Comparison of ENCODE assay signal across 8 mouse cellular contexts in genomic region chrX:71215113-71215708, GRCm38 (mm10). TPM values are rescaled to one million over a fixed set of nuclear protein-coding genes. Genes with fewer than 3 reads are reported as not detected.
DNase-seq lines count a peak whose midpoint lies in the region; ATAC-seq and TF ChIP-seq lines count a peak whose summit lies in the region.

No protein-coding gene starts in this region.

- peak overlapping the region; percentile 68 for H3K9ac ChIP-seq in heart, embryonic 14.5 days (ENCODE audit: low read length)
- peak overlapping the region; percentile 70 for H3K9ac ChIP-seq in liver, adult 2 months (ENCODE audit: low read depth, low read length)

- H3K27ac ChIP-seq in bone marrow macrophage, adult 2 months (ENCODE audit: insufficient read depth, low read depth, low read length): peak overlapping the region; percentile 39
- H3K27ac ChIP-seq in heart, embryonic 14.5 days (replicated peaks in 1 of 2; ENCODE audit: control insufficient read depth in 1 of 2, insufficient read depth in 1 of 2, low read depth in 2 of 2, low read length in 2 of 2): no peak overlapping the region
- H3K27ac ChIP-seq in liver, adult 2 months (replicated peaks; ENCODE audit: insufficient read depth, low read depth, low read length): peak overlapping the region; percentile 71

- H3K4me3 ChIP-seq in bone marrow macrophage, adult 2 months (ENCODE audit: insufficient read depth, low read length): peak overlapping the region; percentile 70
- peak overlapping the region; percentile 51 to 76 for H3K4me3 ChIP-seq in heart, embryonic 14.5 days (ENCODE audit: control insufficient read depth in 1 of 2, insufficient read depth in 1 of 2, low read depth in 1 of 2, low read length in 2 of 2)
- peak overlapping the region; percentile 74 for H3K4me3 ChIP-seq in liver, adult 2 months (ENCODE audit: insufficient read depth, low read depth, low read length)

- TF ChIP-seq POLR2A in bone marrow macrophage, adult 2 months (IDR thresholded peaks at IDR 0.05; ENCODE audit: borderline replicate concordance, low read depth, low read length): no peak
- TF ChIP-seq POLR2A in liver, adult 2 months (IDR thresholded peaks at IDR 0.05; ENCODE audit: extremely low read depth, insufficient read depth, low read length): no peak

- WGBS in heart, embryonic 14.5 days: 15% methylated on average over 27 of the region's 27 CpGs
- 0% methylated on average over 27 of the region's 27 CpGs for WGBS in liver, adult 2 months

- DNase-seq in gastrocnemius, postnatal 10 days: peak; percentile 19
- no peak for DNase-seq in gastrocnemius, postnatal 14 days
- DNase-seq in B cell, adult 2 months: peak; percentile 38 to 40
- peak; percentile 58 for DNase-seq in liver, adult 2 months (ENCODE audit: extremely low read depth, low read depth, low spot score)
- no peak for DNase-seq in MN1 (ENCODE audit: low spot score)

- intact Hi-C loops in gastrocnemius, postnatal 14 days (cut with DNase I; ENCODE audit: low total_unique reads): loop anchor here (5.0 kb wide), 1 partner anchor 1787 kb away; no protein-coding TSS in a partner anchor

- peak overlapping the region; percentile 75 for H3K4me2 ChIP-seq in heart, embryonic 14.5 days (ENCODE audit: low read length)

- ATAC-seq in heart, embryonic 14.5 days (ENCODE audit: insufficient number of reproducible peaks, insufficient read depth, low FRiP score, low read depth): peak; percentile 74
- peak; percentile 33 for ATAC-seq in monocyte, adult 5-6 weeks (replicated peaks; ENCODE audit: insufficient number of reproducible peaks, low FRiP score, low TSS enrichment, poor library complexity, severe bottlenecking)

- H3K27me3 ChIP-seq in heart, embryonic 14.5 days (ENCODE audit: control insufficient read depth, insufficient read depth, low read length): no peaks in the 10 kb centered on the region
- no peaks in the 10 kb centered on the region for H3K27me3 ChIP-seq in liver, adult 2 months (ENCODE audit: control insufficient read depth, insufficient read depth, low read length)

- no peaks in the 10 kb centered on the region for H3K36me3 ChIP-seq in heart, embryonic 14.5 days (ENCODE audit: control insufficient read depth, insufficient read depth, low read length)
- no peaks in the 10 kb centered on the region for H3K36me3 ChIP-seq in liver, adult 2 months (ENCODE audit: control insufficient read depth, insufficient read depth, low read length)

- no peaks in the 10 kb centered on the region for H3K9me3 ChIP-seq in heart, embryonic 14.5 days (ENCODE audit: control insufficient read depth, low read length)

- no peak for TF ChIP-seq CTCF in bone marrow macrophage, adult 2 months (IDR thresholded peaks at IDR 0.05; ENCODE audit: low read depth, low read length)
- no peak for TF ChIP-seq CTCF in liver, adult 2 months (IDR thresholded peaks at IDR 0.05; ENCODE audit: low read depth, low read length)

- peaks cover 4% of the 10 kb centered on the region; the same call in 1 of the 2 replicates for H3K79me2 ChIP-seq in liver, adult 2 months (ENCODE audit: control insufficient read depth, insufficient read depth, low read length)

- H3K4me1 ChIP-seq in bone marrow macrophage, adult 2 months (ENCODE audit: control insufficient read depth, insufficient read depth, low read length): peaks cover 7% of the 10 kb centered on the region
- no peaks in the 10 kb centered on the region for H3K4me1 ChIP-seq in heart, embryonic 14.5 days (ENCODE audit: control insufficient read depth in 2 of 2, insufficient read depth in 2 of 2, low read length in 2 of 2)
- peaks cover 12% of the 10 kb centered on the region; the same call in 1 of the 2 replicates for H3K4me1 ChIP-seq in liver, adult 2 months (ENCODE audit: control insufficient read depth, insufficient read depth, low read length)

RNA-seq across cellular contexts. Expression of gene Mtm1, which starts 4.6 kb away (rescaled TPM):
- 10 to 100 TPM; 10.8 to 11.5 TPM for total RNA-seq in gastrocnemius, postnatal 10 days (2021)
- 10 to 100 TPM in 1 of 2 experiments, 1 to 10 TPM in 1; 8.9 to 10.1 TPM for total RNA-seq in gastrocnemius, postnatal 14 days (2021)
- 17.4 and 19.3 TPM in 2 replicates for polyA plus RNA-seq in bone marrow macrophage, adult 2 months (2012; ENCODE audit: insufficient read depth, insufficient read length, missing spikeins)
- polyA plus RNA-seq in heart, embryonic 14.5 days (2014; fragmentation: Nextera tagmentation; extraction: Ambion mirVana): 5.4 and 5.7 TPM in 2 replicates
- total RNA-seq in liver, adult 2 months (2014; rRNA removed): 15.0 and 18.6 TPM in 2 replicates
- polyA plus RNA-seq in liver, adult 2 months (2012; rRNA removed): 2.1 and 2.4 TPM in 2 replicates
- 23.7 to 31.4 TPM (median 25.8 TPM) in 3 replicates for total RNA-seq in monocyte, adult 5-6 weeks (2017)

Comparison
In these comparisons a context has a peak if more than half of its experiments do, and no peak if none do; other contexts are left out.
1. DNase-seq: peak in gastrocnemius, postnatal 10 days (single experiment), B cell, adult 2 months (2 of 2) and liver, adult 2 months (single experiment); none in gastrocnemius, postnatal 14 days (single experiment) and MN1 (single experiment).
2. H3K27ac ChIP-seq: peak in bone marrow macrophage, adult 2 months (single experiment) and liver, adult 2 months (single experiment); none in heart, embryonic 14.5 days (0 of 2).
3. Peak in every context shown above with its lines, with median percentiles within 50 percentile points of each other: H3K4me3 ChIP-seq.